Mouse (Mus musculus) left cerebral cortex, postnatal 36 days (tissue): ENCODE measurements around the gene Rnasel. TPM values are rescaled to one million over a fixed set of nuclear protein-coding genes. Genes with fewer than 3 reads are reported as not detected.
A peak's percentile ranks its signal among the peaks of the same experiment; 100 is the strongest.
"Not testable (repeated sequence)": the region's sequence is repeated elsewhere in the genome, so short reads cannot be mapped to it uniquely, and the experiment has no call there.

ENCODE experiments used
- DNase-seq, 2 experiments: peaks; one replicate each; pipeline ENCODE4 v3.0.0; 2021 to 2022; ENCODE audit warnings: low spot score in 2 of 2, mixed read lengths in 1 of 2
- intact Hi-C: fragments of 180-260 bp; cut with DNase I; formaldehyde crosslinking; loops from one replicate; pipeline ENCODE4 v1.15.1; 2025
- total RNA-seq, 2 experiments: library from RNA; stranded (reverse); gene quantifications; 2 replicates each; pipeline ENCODE4 v1.2.3; 2021

Rnasel gene
- total RNA-seq, 2 experiments from 2014 or later: 10.1 to 10.6 TPM

DNA sequence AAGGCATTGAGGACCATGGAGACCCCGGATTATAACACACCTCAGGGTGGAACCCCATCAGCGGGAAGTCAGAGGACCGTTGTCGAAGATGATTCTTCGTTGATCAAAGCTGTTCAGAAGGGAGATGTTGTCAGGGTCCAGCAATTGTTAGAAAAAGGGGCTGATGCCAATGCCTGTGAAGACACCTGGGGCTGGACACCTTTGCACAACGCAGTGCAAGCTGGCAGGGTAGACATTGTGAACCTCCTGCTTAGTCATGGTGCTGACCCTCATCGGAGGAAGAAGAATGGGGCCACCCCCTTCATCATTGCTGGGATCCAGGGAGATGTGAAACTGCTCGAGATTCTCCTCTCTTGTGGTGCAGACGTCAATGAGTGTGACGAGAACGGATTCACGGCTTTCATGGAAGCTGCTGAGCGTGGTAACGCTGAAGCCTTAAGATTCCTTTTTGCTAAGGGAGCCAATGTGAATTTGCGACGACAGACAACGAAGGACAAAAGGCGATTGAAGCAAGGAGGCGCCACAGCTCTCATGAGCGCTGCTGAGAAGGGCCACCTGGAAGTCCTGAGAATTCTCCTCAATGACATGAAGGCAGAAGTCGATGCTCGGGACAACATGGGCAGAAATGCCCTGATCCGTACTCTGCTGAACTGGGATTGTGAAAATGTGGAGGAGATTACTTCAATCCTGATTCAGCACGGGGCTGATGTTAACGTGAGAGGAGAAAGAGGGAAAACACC, 4.7 kb downstream of the Rnasel start:
- no peak for DNase-seq
- intact Hi-C loops: loop anchor here (5.0 kb wide), 1 partner anchor 53 kb away; no protein-coding TSS in a partner anchor

DNA sequence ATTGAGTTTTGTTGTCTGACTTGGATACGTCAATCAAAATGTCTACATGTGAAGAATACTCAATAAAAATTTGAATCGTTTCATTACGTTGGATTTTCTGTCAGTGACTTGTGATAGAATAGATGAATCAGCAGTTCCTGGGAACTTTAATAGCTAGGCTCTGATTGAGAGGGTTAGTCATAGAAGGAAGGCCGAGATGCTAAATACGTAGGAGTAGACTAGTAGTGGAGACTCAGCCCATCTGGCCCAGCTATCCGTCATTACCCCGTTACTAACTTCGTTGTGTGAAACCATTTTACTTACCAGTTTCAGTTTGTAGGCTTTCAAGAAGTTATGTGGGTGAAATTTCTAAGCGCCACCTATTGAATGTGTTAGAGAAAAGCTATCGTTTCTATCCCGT, 14.9 kb downstream of the Rnasel start:
- intact Hi-C loops: no loop called here
- DNase-seq: no peak

DNA sequence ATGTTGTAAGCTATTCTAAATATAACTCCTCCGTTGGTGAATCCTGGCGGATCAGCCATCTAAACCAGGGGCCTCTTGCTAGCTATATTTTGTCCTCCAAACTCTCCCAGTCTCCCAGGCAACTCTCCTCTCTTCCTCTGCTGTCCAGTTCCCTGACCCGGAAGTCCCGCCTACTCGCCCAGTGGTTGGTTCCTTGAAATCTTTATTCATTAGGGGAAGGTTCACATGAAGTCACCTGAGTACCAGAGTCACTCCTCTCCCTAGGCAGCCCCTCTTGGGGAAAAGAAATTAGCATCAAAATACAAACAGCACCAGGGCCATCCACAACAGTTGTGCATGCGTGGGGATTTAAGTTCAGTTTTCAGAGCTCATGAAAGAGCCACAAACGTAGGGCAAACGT, 17.1 kb downstream of the Rnasel start:
- intact Hi-C loops: no loop called here
- DNase-seq: no peak

DNA sequence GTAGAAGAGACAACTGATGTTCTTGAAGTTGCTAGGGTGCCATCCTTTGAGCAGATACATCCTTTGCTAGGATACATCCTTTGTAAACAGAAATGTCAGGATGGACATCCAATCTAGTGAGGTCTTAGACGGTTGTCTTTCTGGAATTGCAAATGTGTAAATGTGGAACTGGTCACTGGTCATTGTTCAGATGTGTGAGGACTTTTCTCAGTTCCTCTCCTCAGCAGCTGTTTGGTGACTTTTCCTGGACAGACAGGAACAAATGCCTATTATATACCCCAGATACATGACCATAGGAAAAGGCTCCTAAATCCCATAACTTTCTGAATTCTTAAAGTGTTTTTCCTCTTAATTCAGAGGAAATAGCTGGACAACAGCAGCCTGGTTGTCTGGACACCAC, 18.1 kb downstream of the Rnasel start:
- intact Hi-C loops: no loop called here
- no peak for DNase-seq

DNA sequence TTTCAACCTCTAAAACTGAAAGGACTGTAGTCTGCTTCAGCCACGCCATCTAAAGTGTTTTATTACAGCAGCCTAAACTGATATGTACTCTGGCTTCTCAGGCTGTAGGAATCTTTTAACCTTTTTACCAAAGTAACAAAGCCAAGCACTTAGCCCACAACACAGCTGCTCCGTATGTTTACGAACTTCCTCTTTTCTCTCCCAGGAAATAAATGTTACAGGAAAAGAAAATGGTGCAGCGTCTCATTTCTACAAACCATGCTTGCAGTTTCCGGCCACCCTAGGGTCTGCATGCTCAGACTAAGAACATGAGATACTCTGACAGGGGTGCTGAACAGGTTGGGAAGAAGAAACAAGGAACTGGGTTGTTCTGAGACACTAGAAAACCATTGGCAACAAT, 19.2 kb downstream of the Rnasel start:
- DNase-seq: no peak
- intact Hi-C loops: no loop called here

DNA sequence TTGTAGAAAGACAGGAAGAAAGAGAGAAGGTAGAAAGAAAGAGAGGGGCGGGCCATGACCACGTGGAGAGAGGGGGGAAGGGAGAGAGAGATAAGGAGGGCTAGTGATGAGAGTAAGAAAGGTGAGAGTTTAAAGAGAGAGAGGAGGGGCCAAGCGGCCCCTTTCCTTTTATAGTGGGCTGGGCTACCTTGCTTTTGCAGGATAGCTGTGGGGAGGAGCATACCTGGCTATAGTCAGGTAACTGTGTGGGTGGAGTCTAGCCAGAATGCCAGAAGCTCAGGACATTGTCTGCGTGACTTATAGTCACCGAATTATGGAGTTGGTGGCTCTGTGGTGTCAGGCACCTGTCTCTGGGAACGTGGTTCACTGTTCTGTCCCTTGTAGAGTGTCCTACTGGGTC, 20.3 kb downstream of the Rnasel start:
- DNase-seq, intact Hi-C loops: not testable (repeated sequence)

DNA sequence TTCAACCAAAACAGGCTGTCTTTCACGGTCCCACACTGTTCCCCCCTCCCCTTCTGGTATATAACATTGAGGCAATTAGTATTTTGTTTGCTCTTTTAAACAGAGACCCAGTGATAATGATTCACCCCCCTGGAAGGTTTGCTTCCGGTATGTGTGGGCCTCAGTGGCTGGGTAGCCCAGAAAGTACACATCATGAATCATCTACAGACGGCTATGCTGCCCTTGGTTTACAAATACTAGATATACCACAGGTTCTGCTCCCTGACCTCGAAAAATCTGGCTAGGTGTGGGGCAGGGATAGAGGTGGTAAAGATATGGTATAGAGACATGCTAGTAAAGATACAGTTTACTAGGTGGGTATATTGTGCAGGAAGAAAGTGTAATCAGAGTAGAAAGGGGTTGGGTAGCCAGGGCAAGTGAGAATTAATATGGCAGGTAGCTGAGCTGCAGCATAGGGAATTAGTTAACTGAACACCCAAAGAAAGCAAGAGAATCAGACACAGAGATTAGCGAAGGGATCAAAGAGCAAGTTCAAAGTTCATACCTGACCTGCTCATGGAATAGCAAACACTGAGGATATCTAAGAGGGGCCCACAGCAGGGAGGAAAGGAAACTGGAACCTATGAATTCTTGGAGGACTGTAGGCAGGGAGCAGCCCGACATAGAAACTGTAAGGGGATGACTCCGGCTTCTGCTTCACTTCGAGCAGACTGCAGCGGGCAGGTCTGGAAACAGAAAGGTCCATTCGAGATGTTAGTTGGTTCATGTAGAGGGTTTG, 21.0 kb downstream of the Rnasel start:
- DNase-seq: no peak
- intact Hi-C loops: no loop called here

DNA sequence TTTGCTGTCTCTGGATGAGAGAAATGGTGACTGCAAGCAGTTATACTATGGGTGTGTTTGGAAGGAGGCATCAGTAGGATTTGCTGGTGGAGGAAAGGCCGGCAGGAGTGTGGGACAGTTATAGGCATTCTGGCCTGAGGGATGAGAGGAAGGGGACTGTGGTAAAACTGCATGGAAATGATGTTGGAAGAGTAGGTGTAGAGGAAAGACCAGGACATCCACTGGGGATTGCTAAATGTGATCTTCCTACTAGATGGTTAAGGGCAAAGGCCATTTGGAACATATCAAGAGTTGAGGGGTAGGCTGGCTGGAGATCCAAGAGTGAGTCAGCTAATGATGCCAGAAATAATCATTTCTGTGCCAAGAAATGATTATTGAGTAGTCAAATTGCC, 21.5 kb downstream of the Rnasel start:
- no peak for DNase-seq
- intact Hi-C loops: no loop called here

DNA sequence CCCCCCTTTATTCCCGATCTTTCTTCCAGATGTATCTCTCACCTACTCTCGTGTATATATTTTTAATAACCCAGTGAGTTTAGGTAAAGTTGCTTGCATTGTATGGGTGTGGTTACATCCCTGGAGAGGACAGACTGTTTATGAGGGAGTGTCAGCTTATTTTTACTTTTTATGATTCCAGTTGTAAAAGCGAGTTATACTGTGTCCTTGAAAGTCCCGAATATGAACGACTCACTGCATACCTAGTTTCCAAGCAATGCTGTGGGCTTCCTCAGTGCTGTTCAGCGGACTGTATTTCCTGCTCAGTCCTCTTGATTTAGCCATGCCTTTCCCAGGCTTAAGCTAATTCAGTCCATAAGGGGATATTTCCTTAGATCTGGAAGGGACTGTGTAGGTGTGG, 25.9 kb downstream of the Rnasel start:
- no peak for DNase-seq
- intact Hi-C loops: no loop called here

DNA sequence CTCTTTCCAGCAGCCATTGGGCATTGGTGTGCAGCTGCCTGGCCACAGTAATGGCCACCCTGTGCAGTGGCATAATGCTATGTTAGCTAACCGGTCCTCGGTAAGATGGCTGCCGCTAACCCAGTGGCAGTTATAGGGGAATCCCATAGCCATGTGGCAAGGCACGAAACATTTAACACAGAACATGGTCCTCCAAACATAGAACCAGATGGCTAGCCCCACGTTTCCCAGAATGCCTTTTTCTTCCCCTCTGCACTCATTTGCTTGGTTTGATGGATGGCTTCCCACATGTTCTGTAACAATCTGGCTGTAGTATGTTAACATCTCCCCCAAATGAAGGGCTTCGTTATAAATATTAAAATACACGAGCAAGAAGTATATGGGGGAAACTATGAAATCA, 27.0 kb downstream of the Rnasel start:
- intact Hi-C loops: no loop called here
- DNase-seq: no peak

DNA sequence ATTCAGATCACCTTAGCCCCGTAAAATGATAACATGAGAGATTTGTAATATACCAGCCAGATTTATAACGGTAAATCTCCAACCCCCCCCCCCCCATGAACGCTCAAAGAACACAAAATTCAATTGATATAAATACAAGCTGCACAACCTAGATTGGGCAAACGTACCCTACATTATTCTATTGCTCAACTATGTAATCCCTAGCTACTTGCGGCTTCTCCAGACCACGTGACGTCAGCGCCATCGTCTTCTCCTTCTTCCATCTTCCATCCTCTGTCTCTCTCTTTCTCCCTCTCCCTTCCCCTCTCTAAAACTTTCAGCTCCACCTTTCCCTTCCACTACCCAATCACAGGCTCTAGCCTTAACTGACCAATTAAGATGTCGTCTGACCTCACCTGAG, 29.0 kb downstream of the Rnasel start:
- intact Hi-C loops: no loop called here
- DNase-seq: no peak

DNA sequence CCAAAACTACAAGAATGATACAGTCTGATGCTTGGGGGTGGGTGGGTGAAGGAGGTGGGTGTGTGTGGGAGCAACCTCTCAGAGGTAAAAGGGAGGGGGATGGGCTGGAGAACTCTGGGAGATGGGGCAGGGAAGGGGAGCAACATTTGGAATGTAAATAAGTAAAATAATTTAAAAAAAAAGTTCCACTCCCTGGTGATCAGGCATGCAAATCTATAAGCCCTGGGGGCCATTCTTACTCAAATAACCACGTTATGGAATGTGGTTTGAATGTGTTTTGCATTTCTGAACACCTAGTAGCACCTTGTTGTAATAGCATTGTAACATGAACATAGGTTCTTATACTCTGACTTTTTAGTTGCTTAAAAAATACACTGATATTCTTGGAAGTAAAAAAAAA, 34.1 kb downstream of the Rnasel start:
- no peak for DNase-seq
- intact Hi-C loops: no loop called here

DNA sequence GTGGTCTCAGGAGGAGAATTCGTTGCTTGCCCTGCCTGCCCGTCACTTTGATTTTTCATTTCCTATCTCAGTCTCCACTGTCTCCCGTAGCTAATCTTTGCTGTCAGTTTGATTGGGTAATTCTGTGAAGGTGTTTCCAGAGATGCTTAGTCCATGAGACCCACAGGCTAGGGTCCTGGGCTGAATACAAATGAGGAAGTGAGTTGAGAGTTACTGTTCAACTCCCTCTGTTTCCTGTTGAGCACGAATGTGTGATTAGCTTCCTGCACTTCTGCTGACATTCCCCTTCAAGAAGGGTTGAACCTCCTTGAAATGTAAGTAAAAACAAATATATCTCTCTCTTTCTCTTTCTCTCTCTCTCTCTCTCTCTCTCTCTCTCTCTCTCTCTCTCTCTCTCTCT, 36.4 kb downstream of the Rnasel start:
- intact Hi-C loops: no loop called here
- no peak for DNase-seq

DNA sequence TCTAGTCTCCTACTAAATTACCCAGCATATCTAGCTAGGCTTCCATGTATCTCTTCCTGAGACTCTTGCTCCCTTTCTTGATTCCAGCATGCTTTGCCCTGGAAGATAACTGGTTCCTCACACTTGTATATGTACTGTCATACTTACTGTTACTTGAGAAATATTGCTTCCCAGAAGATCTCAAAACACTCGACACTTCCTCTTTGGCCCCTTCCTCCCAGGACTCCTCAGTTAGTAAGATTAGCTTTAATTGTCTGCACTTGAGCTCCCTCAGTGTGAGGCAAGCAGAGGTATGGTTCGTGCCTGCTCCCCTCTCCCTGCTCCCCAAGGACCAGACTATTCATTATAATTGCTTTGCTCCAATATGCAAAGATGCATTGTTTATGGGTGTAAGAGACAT, 41.5 kb downstream of the Rnasel start:
- intact Hi-C loops: loop anchor here (5.0 kb wide), 1 partner anchor 542 kb away; no protein-coding TSS in a partner anchor
- no peak for DNase-seq

DNA sequence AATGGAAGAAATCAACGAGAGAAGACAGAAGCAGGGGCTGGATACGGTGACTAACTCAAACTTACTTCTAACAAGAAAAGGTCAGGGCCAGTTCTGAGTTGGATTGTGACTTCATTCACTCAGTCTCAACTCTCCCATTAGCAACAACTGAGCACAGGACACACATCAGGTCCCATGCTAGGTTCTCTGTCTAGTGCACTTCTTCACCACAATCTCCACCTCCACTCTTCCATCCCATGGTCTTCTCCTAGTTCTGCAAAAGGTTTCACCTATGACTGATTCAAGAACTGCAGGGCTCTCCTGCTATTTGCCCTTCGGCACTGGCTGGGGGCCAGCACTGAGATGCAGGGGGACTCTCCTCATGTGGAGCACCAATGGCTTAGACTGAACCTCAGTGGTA, 45.0 kb downstream of the Rnasel start:
- intact Hi-C loops: loop anchor here (5.0 kb wide), 1 partner anchor 538 kb away; no protein-coding TSS in a partner anchor
- DNase-seq: no peak

DNA sequence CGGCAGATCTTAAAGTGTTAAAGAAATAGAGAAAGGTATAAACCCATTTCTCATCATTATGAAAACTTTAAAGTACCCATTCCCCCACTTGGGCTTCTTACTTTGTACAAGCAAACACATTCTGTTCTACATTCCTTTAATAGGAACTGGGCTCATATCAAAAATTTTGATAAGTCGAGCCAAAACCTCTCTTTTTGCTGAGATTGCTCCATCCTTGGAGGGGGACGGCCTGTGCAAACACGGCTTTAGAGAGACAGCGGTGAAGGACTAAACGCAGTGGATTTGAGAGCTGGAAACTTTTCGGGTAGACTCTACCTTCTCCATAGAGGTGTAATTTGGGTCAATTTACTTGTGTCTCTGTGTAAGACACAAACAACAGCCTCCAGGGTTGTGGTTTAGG, 53.5 kb downstream of the Rnasel start:
- intact Hi-C loops: no loop called here
- no peak for DNase-seq

DNA sequence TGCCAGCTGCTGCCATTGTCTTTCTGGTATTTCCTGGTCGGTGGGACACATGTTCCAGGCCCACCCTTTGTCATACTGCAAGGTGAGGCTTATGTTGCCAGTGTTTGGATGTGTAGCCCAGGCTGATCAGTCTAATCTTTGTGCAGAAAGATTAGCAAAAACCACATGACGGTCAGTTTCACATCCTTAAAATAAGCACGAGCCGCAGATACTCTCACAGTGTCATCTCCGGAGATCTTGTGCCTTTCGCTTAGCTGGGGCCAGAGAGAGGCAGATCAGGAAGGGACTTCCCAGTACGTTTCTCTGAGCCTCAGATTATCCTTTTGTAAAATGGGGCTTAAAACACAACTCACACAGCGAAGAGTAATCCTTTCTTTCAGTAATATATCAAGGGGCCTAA, 54.3 kb downstream of the Rnasel start:
- no peak for DNase-seq
- intact Hi-C loops: no loop called here

DNA sequence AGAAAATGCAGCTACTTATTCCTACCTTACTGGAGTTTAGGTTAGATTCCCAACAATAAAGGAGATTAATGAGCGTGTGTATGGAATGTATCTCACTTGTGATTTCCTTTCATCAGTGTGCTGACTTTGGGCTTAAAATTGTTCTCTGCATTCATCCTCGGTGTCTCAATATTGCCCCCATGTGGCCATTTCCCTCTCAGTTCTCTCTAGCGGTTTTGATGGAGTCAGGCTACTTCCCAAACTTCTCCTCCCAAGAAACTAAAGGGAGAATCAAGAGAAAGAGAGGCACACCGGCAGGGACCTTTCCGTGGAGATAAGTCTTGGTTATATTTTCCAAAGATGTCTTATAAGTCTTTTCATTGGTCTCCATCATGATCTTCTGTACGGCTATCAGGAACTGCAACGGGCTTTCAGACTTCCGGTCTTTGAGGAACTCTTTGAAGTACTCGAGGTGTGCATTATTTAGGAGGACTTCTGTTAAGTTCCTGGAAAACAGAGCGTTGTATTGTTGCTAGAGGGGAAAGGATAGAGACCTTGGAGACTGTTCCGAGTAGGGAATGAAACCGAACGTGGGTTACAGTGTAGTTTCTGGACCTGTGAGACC, 58.3 kb downstream of the Rnasel start:
- intact Hi-C loops: loop anchor here (5.0 kb wide), 1 partner anchor 55 kb away; no protein-coding TSS in a partner anchor
- peak; percentile 28 to 33 for DNase-seq
